Mouse (Mus musculus) kidney, postnatal 0 days (tissue): ENCODE results near the gene Fer1l4. TPM values are rescaled to one million over a fixed set of nuclear protein-coding genes. Genes with fewer than 3 reads are reported as not detected.

Experiments
- ATAC-seq: fragments of 200-750 bp; cut with Nextera tagmentation; replicated peaks from 2 replicates; pipeline ENCODE4 v1.8.0; 2017; ENCODE audit warnings: low read depth, moderate number of reproducible peaks, moderate TSS enrichment, moderate library complexity; ENCODE audit not compliant: low FRiP score
- DNase-seq: peaks from one replicate; pipeline ENCODE4 v3.0.0-alpha.2; 2016; ENCODE audit warnings: low spot score
- H3K27ac ChIP-seq: fragments of 300-500 bp; sonication (generic); 2 replicates; pipeline ENCODE4 v1.5.1; 2014; ENCODE audit warnings: mild to moderate bottlenecking
- H3K27me3 ChIP-seq: fragments of 300-500 bp; sonication (generic); 2 replicates; pipeline ENCODE4 v1.6.1; 2014; ENCODE audit warnings: low read length, mixed read lengths; ENCODE audit not compliant: insufficient read depth
- H3K36me3 ChIP-seq: fragments of 300-500 bp; sonication (generic); 2 replicates; pipeline ENCODE4 v1.6.1; 2014; ENCODE audit warnings: low read length, mixed read lengths; ENCODE audit not compliant: insufficient read depth
- H3K4me1 ChIP-seq: fragments of 300-500 bp; sonication (generic); replicated peaks from 2 replicates; pipeline ENCODE4 v1.6.1; 2014; ENCODE audit warnings: antibody characterized with exemption, low read length, mixed read lengths; ENCODE audit not compliant: insufficient read depth
- H3K4me2 ChIP-seq: fragments of 300-500 bp; sonication (generic); 2 replicates; pipeline ENCODE4 v1.6.1; 2014; ENCODE audit warnings: mild to moderate bottlenecking, low read length, moderate library complexity, mixed read lengths
- H3K4me3 ChIP-seq: fragments of 300-500 bp; sonication (generic); replicated peaks from 2 replicates; pipeline ENCODE4 v1.5.1; 2014; ENCODE audit warnings: low read depth, low read length
- H3K9ac ChIP-seq: fragments of 300-500 bp; sonication (generic); 2 replicates; pipeline ENCODE4 v1.6.1; 2014; ENCODE audit warnings: low read depth, low read length
- H3K9me3 ChIP-seq: fragments of 300-500 bp; sonication (generic); replicated peaks from 2 replicates; pipeline ENCODE4 v1.6.1; 2016; ENCODE audit warnings: low read length, inconsistent platforms, mixed read lengths
- CTCF ChIP-seq: IDR thresholded peaks from 2 replicates; pipeline ENCODE4 v1.5.1; 2016; ENCODE audit warnings: antibody characterized with exemption, low read depth, mild to moderate bottlenecking, moderate library complexity
- WGBS: fragments of 180-500 bp; shearing (Covaris S2); extraction: QIAGEN DNeasy Blood & Tissue Kit; methylation state at CpG from one replicate; pipeline ENCODE4 v1.1.7; 2014; 5-methylcytosine and 5-hydroxymethylcytosine counted together
- polyA plus RNA-seq: library from polyadenylated mRNA; unstranded; fragments of >200 nt; fragmentation: Nextera tagmentation; extraction: Ambion mirVana; gene quantifications from 2 replicates; pipeline ENCODE4 v1.2.1, GENCODE M21; 2015

The Fer1l4 gene
- polyA plus RNA-seq, 1 experiment from 2014 or later: 0.51 TPM

GRCm38 (mm10) chr2:156079183-156079560, 26.4 kb upstream of the Fer1l4 start:
- Histone ChIP-seq H3K4me2 (no peak overlapping the region), H3K27ac (no peak overlapping the region), H3K4me3 (no peak overlapping the region), H3K9me3 (no peaks in the 10 kb centered on the region), H3K36me3 (peaks cover 34% of the 10 kb centered on the region), H3K9ac (no peak overlapping the region), H3K4me1 (no peaks in the 10 kb centered on the region), H3K27me3 (no peaks in the 10 kb centered on the region)
- ATAC-seq (no peak), DNase-seq (no peak)
- 80% methylated on average over 8 of the region's 8 CpGs for WGBS
- no peak for TF ChIP-seq CTCF

- Histone ChIP-seq H3K4me3 (no peak overlapping the region), H3K4me1 (no peaks in the 10 kb centered on the region), H3K36me3 (peaks cover 40% of the 10 kb centered on the region), H3K9ac (no peak overlapping the region), H3K9me3 (no peaks in the 10 kb centered on the region), H3K27me3 (no peaks in the 10 kb centered on the region), H3K27ac (no peak overlapping the region), H3K4me2 (no peak overlapping the region)
- no peak for DNase-seq
- ATAC-seq: no peak
- 88% methylated on average over 16 of the region's 16 CpGs for WGBS
- no peak for TF ChIP-seq CTCF
Observed at GRCm38 (mm10) chr2:156078421-156079182, 25.9 kb upstream of the Fer1l4 start.

GRCm38 (mm10) chr2:156077461-156077860, 24.7 kb upstream of the Fer1l4 start:
- DNase-seq (no peak), ATAC-seq (no peak)
- no peak overlapping the region for H3K27ac ChIP-seq
- H3K4me1 ChIP-seq: no peaks in the 10 kb centered on the region
- 92% methylated on average over 7 of the region's 7 CpGs for WGBS
- TF ChIP-seq CTCF: no peak
- no peak overlapping the region for H3K4me3 ChIP-seq
- H3K9me3 ChIP-seq: no peaks in the 10 kb centered on the region
- H3K4me2 ChIP-seq: no peak overlapping the region
- no peaks in the 10 kb centered on the region for H3K27me3 ChIP-seq
- peaks cover 49% of the 10 kb centered on the region for H3K36me3 ChIP-seq
- H3K9ac ChIP-seq: no peak overlapping the region

- no peaks in the 10 kb centered on the region for H3K9me3 ChIP-seq
- no peaks in the 10 kb centered on the region for H3K27me3 ChIP-seq
- 82% methylated on average over 15 of the region's 15 CpGs for WGBS
- H3K9ac ChIP-seq: no peak overlapping the region
- ATAC-seq (no peak), DNase-seq (no peak)
- no peaks in the 10 kb centered on the region for H3K4me1 ChIP-seq
- H3K36me3 ChIP-seq: peaks cover 52% of the 10 kb centered on the region
- H3K27ac ChIP-seq: no peak overlapping the region
- H3K4me2 ChIP-seq: no peak overlapping the region
- TF ChIP-seq CTCF: no peak
- no peak overlapping the region for H3K4me3 ChIP-seq
Observed at GRCm38 (mm10) chr2:156073725-156074124, 21.0 kb upstream of the Fer1l4 start.

- Histone ChIP-seq H3K27ac (no peak overlapping the region), H3K4me2 (no peak overlapping the region), H3K27me3 (no peaks in the 10 kb centered on the region), H3K4me3 (no peak overlapping the region), H3K9ac (no peak overlapping the region), H3K9me3 (no peaks in the 10 kb centered on the region), H3K36me3 (peaks cover 35% of the 10 kb centered on the region), H3K4me1 (no peaks in the 10 kb centered on the region)
- WGBS: 96% methylated on average over 10 of the region's 10 CpGs
- TF ChIP-seq CTCF: no peak
- DNase-seq: no peak
- ATAC-seq: no peak
Observed at GRCm38 (mm10) chr2:156071236-156071635, 18.5 kb upstream of the Fer1l4 start.

- DNase-seq: no peak
- ATAC-seq: no peak
- H3K4me3 ChIP-seq: no peak overlapping the region
- no peaks in the 10 kb centered on the region for H3K27me3 ChIP-seq
- H3K4me1 ChIP-seq: peaks cover 8% of the 10 kb centered on the region; the same call in 1 of the 2 replicates
- H3K9ac ChIP-seq: no peak overlapping the region
- H3K9me3 ChIP-seq: no peaks in the 10 kb centered on the region
- peaks cover 8% of the 10 kb centered on the region for H3K36me3 ChIP-seq
- H3K4me2 ChIP-seq: no peak overlapping the region
- WGBS: 91% methylated on average over 10 of the region's 10 CpGs
- no peak overlapping the region for H3K27ac ChIP-seq
- TF ChIP-seq CTCF: no peak
Observed at GRCm38 (mm10) chr2:156067916-156068315, 15.2 kb upstream of the Fer1l4 start.
